Mouse (Mus musculus) E14TG2a.4 (cell line): Measurements from ENCODE around the gene Galnt7.

Experiments
- CTCF ChIP-seq: conservative IDR thresholded peaks from 2 replicates; pipeline ENCODE4 v1.5.1; 2014; ENCODE audit warnings: low read length
- NANOG ChIP-seq: IDR thresholded peaks from 2 replicates; pipeline ENCODE4 v1.6.1; 2014; ENCODE audit warnings: borderline replicate concordance, low read length, mixed read lengths

DNA sequence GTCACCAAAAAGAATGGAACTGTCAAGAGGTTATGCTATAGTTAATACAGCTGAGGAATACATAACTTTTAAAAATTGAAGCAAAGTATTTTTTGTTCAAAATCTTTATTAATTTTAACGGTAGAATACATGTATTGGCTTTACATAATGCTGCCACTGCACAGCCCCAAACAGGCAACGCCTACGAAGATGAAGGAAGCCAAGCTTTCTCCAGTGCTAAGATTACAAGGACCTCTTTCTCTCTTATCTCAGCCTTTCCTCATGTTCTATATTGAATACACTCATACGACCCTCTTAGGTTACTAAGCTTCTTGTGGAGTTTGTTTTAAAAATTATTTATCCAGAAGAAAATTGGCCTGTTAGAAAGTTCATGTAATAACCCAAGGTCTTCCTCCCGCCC, 50.3 kb downstream of the Galnt7 start:
- TF ChIP-seq CTCF: no peak
- no peak for TF ChIP-seq NANOG
